Mouse (Mus musculus) heart, adult 9 months (tissue): Measurements from ENCODE around the gene Rras.
"Not testable (repeated sequence)": the region's sequence is repeated elsewhere in the genome, so short reads cannot be mapped to it uniquely, and the experiment has no call there.

ENCODE experiments used
- DNase-seq, 2 experiments: peaks; one replicate each; pipeline ENCODE4 v3.0.0; 2022; ENCODE audit warnings: low spot score in 2 of 2

Rras gene

DNA sequence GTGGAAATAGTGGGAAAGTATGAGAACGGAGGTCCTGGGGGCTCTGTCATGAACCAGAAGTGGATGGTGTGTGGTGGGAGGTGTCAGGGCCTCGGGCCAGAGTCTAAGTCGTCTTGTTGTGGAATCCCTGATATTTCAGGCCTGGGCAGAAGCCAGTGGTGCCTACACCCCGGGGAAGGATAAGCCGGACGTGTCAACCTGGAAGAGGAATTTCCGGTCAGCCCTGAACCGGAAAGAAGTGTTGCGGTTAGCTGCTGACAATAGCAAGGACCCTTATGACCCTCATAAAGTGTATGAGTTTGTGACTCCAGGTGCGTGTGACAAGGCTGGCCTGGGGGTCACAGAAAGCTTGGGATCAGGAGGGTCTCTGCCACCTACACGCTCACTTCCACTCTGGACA, 18.0 kb upstream of the Rras start:
- no peak for DNase-seq

DNA sequence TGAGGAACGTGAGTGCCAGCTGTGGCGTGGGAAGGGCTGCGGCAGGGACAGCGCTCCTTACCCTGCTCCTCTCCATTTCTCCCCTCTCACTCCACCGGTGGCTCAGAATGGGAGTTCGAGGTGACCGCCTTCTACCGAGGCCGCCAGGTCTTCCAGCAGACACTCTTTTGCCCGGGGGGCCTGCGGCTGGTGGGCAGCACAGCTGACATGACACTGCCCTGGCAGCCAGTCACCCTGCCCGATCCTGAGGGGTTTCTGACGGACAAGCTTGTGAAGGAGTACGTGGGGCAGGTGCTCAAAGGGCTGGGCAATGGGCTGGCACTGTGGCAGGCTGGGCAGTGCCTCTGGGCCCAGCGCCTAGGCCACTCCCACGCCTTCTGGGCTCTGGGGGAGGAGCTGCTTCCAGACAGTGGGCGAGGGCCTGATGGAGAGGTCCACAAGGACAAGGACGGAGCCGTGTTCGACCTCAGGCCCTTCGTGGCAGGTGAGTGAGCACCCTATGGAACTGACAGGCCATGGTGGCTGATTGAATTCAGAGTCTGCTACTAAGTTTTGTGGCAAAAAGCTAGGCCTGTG, 17.1 kb upstream of the Rras start:
- no peak for DNase-seq

DNA sequence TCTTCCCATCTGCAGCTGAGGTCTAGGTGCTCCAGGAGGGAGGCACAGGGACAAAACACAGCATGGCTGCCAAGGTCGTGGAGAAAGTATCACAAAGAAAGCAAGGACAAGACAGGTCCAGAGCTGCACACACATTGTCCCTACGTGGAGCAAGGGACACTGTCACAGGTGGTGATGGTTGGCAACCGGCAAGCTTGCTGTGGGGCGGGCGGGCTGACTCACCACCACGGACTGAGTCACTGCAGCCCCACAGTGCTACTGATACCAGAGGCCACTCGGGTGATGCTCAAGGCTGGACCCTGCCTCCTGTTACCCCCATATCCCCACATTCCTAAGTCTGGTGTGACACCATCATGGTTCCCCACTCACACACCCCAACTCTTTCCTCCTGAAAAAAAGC, 15.3 kb upstream of the Rras start:
- DNase-seq: no peak

DNA sequence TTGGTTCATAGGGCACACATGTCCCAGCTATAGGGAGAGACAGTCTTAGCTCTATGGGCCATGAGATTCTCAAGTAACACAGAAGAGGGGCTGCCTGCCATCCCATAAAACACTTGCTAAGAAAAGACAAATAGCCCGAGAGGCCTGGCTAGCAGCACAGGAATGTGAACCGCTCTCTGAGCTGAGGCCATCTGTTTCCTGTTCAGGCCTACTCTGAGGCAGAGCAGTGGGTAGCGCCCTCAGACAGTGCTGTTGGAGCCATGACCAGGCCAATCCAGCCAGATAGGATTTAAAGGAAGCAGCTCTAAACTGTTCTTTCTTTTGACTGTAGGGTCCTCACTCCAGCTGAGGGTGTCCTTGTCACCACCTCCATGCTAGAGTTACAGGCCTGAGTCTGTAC, 13.2 kb upstream of the Rras start:
- no peak for DNase-seq

- DNase-seq: no peak
Measured at GRCm38 (mm10) chr7:45005321-45005992, 12.3 kb upstream of the Rras start.

DNA sequence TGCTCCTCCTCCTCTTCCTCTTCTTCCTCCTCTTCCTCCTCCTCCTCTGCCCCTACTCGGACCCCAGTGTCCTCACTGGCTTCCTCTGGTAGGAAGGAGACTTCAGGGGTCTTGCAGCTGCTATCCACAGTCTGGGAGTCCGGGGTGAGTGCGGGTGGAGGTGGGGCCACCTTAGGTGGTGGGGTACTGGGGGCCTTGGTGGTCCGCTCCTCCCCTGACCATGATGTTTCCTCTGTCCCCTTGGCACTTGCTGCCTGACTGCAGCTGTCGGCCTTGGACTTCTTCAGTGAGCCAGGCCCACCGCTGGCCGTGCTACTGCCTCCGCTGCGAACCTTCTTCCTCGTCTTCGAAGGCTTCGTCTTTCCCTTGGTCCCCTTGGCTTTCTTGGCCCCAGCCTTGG, 11.3 kb upstream of the Rras start:
- no peak for DNase-seq

- no peak for DNase-seq
Measured at GRCm38 (mm10) chr7:45007141-45007540, 10.6 kb upstream of the Rras start.

GRCm38 (mm10) chr7:45007846-45008245, 9.9 kb upstream of the Rras start:
- DNase-seq: no peak

- no peak for DNase-seq
Measured at GRCm38 (mm10) chr7:45008411-45008810, 9.3 kb upstream of the Rras start.

GRCm38 (mm10) chr7:45012011-45012410, 5.8 kb upstream of the Rras start:
- no peak for DNase-seq

GRCm38 (mm10) chr7:45012824-45013223, 4.9 kb upstream of the Rras start:
- DNase-seq: no peak

DNA sequence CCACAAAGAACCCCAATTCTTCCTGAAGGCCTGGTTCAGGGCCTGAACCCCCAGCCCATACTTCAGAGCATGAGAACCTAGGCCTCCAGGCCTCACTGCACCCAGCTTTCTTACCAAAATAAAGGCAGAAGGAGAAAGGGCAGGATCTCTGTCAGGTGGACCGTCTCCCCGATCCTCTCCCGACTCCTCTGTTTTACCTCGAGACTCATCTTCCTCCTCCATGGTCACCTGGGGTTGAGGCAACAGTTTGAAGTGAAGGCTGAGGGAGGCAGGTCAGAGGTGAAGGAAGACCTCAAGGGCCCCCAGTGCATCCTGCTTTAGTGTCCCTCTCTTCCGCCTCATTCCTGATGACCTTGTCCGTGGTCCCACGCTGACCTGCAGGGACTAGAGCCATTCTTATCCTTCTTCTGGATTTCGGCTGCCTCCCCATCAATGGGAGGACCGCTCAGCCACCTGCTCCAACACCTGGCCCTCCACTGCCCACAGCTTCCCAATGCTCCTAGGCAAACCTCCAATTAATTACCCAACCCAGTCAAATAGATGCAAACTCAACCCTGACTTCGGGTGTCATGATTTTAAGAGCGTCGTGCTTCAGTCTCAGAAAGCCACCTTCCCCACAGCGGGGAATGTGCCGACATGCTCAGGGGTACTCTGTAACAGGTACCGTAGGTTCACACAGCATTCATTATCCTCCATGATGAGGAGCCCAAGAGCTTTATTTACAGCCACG, 4.2 kb upstream of the Rras start:
- DNase-seq: no peak

DNA sequence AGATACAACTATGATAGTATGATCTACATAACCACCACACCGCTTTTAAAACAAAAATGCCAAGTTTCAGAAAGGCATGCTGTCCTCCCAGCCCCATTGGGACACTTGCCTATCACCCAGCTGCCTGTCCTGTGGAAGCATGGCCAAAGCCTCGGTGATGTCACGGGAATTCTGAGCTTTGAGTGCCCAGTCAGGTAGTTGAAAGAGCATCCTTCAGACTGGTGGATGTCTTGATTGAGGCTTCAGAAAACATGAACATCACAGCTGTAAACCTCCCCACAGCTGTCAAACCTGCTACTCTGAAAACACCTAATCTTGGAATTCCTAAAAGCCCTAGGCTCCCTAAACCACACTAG, 3.7 kb upstream of the Rras start:
- DNase-seq: no peak

DNA sequence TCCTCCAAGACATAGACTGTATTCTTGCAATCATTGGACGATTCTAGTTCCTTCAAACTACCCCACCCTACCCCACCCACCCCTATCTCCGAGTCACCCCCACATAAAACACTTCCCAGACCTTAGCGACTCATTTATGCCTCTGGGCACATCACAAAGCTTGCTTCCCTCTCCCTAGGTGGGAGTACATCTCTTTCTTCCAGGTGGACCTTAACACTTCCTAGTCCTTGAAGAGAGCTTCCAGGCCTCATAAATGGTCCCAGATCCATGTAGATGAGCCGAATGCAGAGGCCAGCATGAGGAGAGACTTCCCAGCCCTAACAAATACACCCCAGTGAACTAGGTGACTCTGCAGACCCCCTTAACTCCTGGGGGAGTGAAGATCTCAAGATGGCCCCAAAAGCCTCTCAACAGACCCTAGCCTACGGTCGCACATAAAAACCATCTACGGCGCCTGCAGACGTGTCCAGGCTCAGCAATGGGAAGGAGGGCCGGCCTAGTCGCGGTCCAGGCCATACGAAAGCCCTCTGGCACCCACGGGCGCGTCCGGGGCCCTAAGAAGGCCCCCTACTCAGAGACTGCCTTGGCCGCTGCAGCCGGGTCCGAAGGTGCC, 2.3 kb upstream of the Rras start:
- DNase-seq: no peak

DNA sequence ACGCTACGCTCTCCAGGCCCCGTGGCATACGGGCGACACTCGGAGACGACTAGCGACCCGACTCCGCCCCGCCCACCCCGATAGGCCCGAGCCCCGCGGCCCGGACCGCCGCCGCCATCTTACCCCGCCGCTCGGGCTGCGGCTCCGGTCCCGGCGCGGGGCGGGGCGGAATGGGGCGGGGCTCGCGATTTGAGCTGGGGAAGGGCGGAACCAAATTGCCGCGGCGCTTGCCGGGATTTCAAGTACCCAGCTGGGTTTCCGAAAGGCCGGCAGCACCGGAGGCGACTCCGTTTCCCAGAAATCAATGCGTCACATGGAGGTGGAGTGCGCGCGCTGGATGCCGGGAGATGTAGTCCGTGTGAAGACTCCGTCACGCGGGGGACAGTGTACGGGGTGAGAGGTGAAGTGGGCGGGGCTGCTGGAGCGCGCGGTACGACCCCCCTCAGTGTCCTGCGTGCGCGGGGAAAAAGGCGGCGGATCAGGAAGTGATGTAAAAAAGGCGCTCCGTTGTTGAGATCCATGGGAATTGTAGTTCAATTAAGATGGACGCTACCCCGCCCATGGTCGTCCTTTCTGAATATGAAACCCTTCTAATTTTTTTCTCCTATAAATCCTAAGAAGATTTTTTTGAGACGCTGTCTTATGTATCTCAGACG, 1.7 kb upstream of the Rras start, which contains the start of gene Scaf1:
Gene Scaf1, minus strand, starts transcription at position 407 of the 656 bp plus-strand sequence.
- DNase-seq: peak; percentile 100

GRCm38 (mm10) chr7:45016761-45017160, 1.0 kb upstream of the Rras start:
- no peak for DNase-seq

DNA sequence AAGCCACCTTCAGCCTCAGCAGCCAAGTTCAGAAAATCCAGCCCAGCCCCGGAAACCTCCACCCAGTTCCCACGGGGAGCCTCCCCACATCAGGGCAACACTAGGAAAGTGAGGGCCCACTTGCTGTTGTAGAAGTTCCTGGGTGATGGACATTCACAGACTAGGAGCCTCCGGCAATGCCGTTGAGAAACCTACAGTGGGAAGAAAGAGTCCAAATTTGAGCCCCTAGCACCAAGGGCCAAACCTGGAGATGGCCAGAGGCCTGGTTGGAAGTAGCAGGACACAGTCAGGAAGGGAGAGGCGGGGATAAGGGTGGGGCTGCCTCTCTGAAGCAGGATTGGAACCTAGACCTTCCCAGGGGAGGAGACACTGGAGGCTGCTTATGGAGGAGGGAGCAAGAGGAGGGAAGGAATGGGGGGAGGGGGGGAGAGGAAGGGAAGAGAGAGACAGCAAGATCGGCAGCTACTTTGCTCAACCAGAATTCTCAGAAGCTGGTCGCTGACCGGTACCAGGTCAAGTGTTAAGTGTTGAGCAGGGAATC, 1.3 kb downstream of the Rras start:
- DNase-seq: peak; percentile 92

DNA sequence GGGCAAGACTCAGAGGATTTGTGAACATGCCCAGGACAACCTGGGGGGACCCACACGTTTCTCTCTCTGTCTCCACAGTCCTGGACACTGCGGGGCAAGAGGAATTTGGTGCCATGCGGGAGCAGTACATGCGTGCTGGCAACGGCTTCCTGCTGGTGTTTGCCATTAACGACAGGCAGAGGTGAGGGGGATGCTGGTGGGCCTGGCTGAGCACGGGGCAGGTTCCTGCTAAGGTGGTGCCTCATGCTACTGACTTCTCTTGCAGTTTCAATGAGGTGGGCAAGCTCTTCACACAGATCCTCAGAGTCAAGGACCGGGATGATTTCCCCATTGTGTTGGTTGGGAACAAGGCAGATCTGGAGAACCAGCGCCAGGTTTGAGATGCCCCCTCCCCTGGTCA, 2.5 kb downstream of the Rras start:
- no peak for DNase-seq

DNA sequence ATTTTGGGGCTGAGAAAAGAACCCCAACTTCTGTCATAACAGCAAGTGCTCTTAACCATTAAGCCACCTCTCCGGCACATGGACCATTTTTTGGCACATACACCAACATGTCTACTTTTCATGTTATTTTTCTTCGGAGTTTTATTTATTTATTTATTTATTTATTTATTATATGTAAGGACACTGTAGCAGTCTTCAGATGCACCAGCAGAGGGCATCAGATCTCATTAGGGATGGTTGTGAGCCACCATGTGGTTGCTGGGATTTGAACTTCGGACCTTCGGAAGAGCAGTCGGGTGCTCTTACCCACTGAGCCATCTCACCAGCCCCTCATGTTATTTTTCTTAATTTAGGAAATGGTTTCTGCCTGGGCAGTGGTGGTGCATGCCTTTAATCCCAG, 6.0 kb downstream of the Rras start:
- DNase-seq: not testable (repeated sequence)

DNA sequence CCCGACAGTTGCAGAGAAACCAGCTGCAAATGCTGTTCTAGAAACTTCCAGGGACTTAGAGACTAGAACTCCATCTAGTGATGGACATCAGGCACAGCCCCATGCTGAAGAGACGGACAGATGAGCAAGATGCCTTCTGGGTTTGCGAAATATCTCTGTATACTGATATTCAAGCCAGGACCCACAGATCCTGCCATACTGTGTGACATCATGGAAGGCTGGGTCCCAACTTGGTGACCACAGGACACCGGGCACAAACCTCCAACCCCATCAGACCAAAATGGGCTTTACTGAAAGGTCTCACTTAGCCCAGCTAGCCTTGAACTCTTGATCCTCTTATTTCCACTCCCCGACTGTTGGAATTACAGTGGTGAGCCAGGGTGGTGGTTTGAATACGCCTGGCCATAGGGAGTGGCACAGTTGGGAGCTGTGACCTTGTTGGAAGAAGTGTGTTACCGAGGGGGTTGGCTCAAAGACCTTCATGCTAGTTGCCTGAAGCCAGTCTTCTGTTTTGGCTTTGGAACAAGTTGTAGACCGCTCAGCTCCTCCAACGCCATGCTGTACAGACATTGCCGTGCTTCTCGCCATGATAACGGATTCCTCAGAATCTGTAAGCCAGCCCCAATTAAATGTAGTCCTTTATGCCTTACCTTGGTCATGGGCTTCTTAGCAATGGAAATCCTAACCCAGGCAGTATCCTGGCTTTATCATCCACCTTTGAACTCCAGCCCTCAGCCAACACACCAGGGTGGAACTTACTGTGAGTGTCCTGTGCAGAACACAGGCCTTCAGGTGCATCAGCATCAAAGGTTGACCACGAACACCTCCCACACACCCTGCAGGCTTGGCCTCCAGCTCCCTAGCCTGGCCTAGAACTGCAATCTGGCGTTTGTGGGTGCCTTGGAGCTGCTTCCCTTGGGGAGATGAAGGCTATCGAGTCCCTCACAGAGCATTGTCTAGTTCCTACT, 6.8 kb downstream of the Rras start:
- no peak for DNase-seq
